Mouse (Mus musculus) liver, embryonic 13.5 days (tissue): ENCODE data around the gene Olfr620. TPM values are rescaled to one million over a fixed set of nuclear protein-coding genes. Genes with fewer than 3 reads are reported as not detected.

Experiments
- microRNA-seq: library from miRNA; unstranded; fragments of <30 nt; microRNA quantifications from one replicate; pipeline ENCODE4, GENCODE M21; 2016
- polyA plus RNA-seq: library from polyadenylated mRNA; unstranded; fragments of >200 nt; fragmentation: Nextera tagmentation; extraction: Ambion mirVana; gene quantifications from 2 replicates; pipeline ENCODE4 v1.2.1, GENCODE M21; 2015

Olfr620 gene
- polyA plus RNA-seq, 1 experiment from 2014 or later, result not detected

Small RNA genes within 50 kb of the gene (microRNA-seq; reads per million reads assigned to microRNA genes)
- not detected for gene Gm26506

Other genes starting within 250 kb of the Olfr620 start
- gene Olfr601, start 249.9 kb downstream of the Olfr620 start, polyA plus RNA-seq, result not detected in 2 replicates
- not detected in 2 replicates for gene Olfr603, start 226.4 kb downstream of the Olfr620 start, polyA plus RNA-seq
- not detected in 2 replicates for gene Usp17lc, start 197.5 kb downstream of the Olfr620 start, polyA plus RNA-seq
- gene Olfr605, start 167.1 kb downstream of the Olfr620 start, polyA plus RNA-seq, result not detected in 2 replicates
- gene Olfr606, start 163.5 kb downstream of the Olfr620 start, polyA plus RNA-seq, result not detected in 2 replicates
- not detected in 2 replicates for gene Olfr607, start 148.4 kb downstream of the Olfr620 start, polyA plus RNA-seq
- not detected in 2 replicates for gene Olfr608, start 142.7 kb downstream of the Olfr620 start, polyA plus RNA-seq
- gene Olfr609, start 114.5 kb downstream of the Olfr620 start, polyA plus RNA-seq, result not detected in 2 replicates
- gene Olfr610, start 100.4 kb downstream of the Olfr620 start, polyA plus RNA-seq, result not detected in 2 replicates
- gene Olfr611, start 91.7 kb downstream of the Olfr620 start, polyA plus RNA-seq, result not detected in 2 replicates
- not detected in 2 replicates for gene Olfr612, start 69.8 kb downstream of the Olfr620 start, polyA plus RNA-seq
- gene Olfr613, start 64.5 kb downstream of the Olfr620 start, polyA plus RNA-seq, result not detected in 2 replicates
- not detected in 2 replicates for gene Olfr615, start 56.5 kb downstream of the Olfr620 start, polyA plus RNA-seq
- gene Olfr616, start 43.4 kb downstream of the Olfr620 start, polyA plus RNA-seq, result not detected in 2 replicates
- not detected in 2 replicates for gene Olfr617, start 39.5 kb downstream of the Olfr620 start, polyA plus RNA-seq
- gene Olfr618, start 22.4 kb downstream of the Olfr620 start, polyA plus RNA-seq, result not detected in 2 replicates
- gene Olfr619, start 12.0 kb downstream of the Olfr620 start, polyA plus RNA-seq, result not detected in 2 replicates
- not detected in 2 replicates for gene Olfr622, start 30.2 kb upstream of the Olfr620 start, polyA plus RNA-seq
- not detected in 2 replicates for gene Olfr623, start 51.2 kb upstream of the Olfr620 start, polyA plus RNA-seq
- 0.02 TPM in 1 of 2 replicates, not detected in the other for gene Olfr624, start 58.7 kb upstream of the Olfr620 start, polyA plus RNA-seq
- not detected in 2 replicates for gene Olfr625-ps1, start 70.2 kb upstream of the Olfr620 start, polyA plus RNA-seq
- gene Olfr243, start 102.1 kb upstream of the Olfr620 start, polyA plus RNA-seq, result not detected in 2 replicates
- gene Olfr628, start 117.8 kb upstream of the Olfr620 start, polyA plus RNA-seq, result not detected in 2 replicates
- 0.08 and 0.17 TPM in 2 replicates for gene Olfr629, start 132.4 kb upstream of the Olfr620 start, polyA plus RNA-seq
- gene Olfr630, start 144.8 kb upstream of the Olfr620 start, polyA plus RNA-seq, result not detected in 2 replicates
- not detected in 2 replicates for gene Olfr69, start 159.1 kb upstream of the Olfr620 start, polyA plus RNA-seq
- gene Olfr68, start 167.2 kb upstream of the Olfr620 start, polyA plus RNA-seq, result not detected in 2 replicates
- not detected in 2 replicates for gene Olfr67, start 179.3 kb upstream of the Olfr620 start, polyA plus RNA-seq
- 49,070 and 53,102 TPM in 2 replicates for gene Hbb-bt, start 201.5 kb upstream of the Olfr620 start, polyA plus RNA-seq
- 91,050 and 104,119 TPM in 2 replicates for gene Hbb-bs, start 215.6 kb upstream of the Olfr620 start, polyA plus RNA-seq
- 0.32 and 0.36 TPM in 2 replicates for gene Hbb-bh2, start 228.0 kb upstream of the Olfr620 start, polyA plus RNA-seq
- gene Hbb-bh1, start 230.6 kb upstream of the Olfr620 start, polyA plus RNA-seq, result 367 and 436 TPM in 2 replicates
- 3,309 and 4,306 TPM in 2 replicates for gene Hbb-y, start 240.7 kb upstream of the Olfr620 start, polyA plus RNA-seq